Mouse (Mus musculus) cerebellum, adult 2 months (tissue): Measurements from ENCODE around the gene Usp44. TPM values are rescaled to one million over a fixed set of nuclear protein-coding genes. Genes with fewer than 3 reads are reported as not detected.

Experiments used
- DNase-seq, 2 experiments: peaks; one replicate each; pipeline ENCODE4 v3.0.0; 2021
- H3K27ac ChIP-seq: fragments of 200-500 bp; 2 replicates; pipeline ENCODE4 v1.5.1; 2012; ENCODE audit warnings: low read length, control low read depth, inconsistent platforms; ENCODE audit not compliant: insufficient read depth
- H3K27me3 ChIP-seq: fragments of 200-500 bp; 2 replicates; pipeline ENCODE4 v1.6.1; 2012; ENCODE audit warnings: inconsistent platforms, mild to moderate bottlenecking, low read length, moderate library complexity; ENCODE audit not compliant: control insufficient read depth, insufficient read depth
- H3K4me1 ChIP-seq: fragments of 200-500 bp; 2 replicates; pipeline ENCODE4 v1.6.1; 2011; ENCODE audit warnings: low read length; ENCODE audit not compliant: control insufficient read depth, insufficient read depth
- H3K4me3 ChIP-seq: fragments of 200-500 bp; replicated peaks from 2 replicates; pipeline ENCODE3; 2011; ENCODE audit warnings: mild to moderate bottlenecking, low read depth, low read length, control low read depth; ENCODE audit not compliant: insufficient read depth
- CTCF ChIP-seq: fragments of 200-500 bp; IDR thresholded peaks from 2 replicates; pipeline ENCODE4 v1.5.1; 2011; ENCODE audit warnings: low read depth, mild to moderate bottlenecking, control low read depth, low read length, moderate library complexity, borderline replicate concordance; ENCODE audit not compliant: insufficient read depth
- POLR2A ChIP-seq: fragments of 200-500 bp; IDR thresholded peaks from 2 replicates; pipeline ENCODE4 v1.6.1; 2011; ENCODE audit warnings: low read length, control low read depth, borderline replicate concordance; ENCODE audit not compliant: insufficient read depth
- WGBS: fragments of 180-500 bp; shearing (Covaris S2); methylation state at CpG from one replicate; pipeline ENCODE4 v1.1.7; 2018; 5-methylcytosine and 5-hydroxymethylcytosine counted together
- polyA plus RNA-seq: library from polyadenylated mRNA; depleted of rRNA; stranded (reverse); fragments of >200 nt; gene quantifications from 2 replicates; pipeline ENCODE4 v1.2.3, GENCODE M21; 2012; rRNA removed

Usp44 gene
- polyA plus RNA-seq, 1 experiment, result 0.05 TPM

DNA sequence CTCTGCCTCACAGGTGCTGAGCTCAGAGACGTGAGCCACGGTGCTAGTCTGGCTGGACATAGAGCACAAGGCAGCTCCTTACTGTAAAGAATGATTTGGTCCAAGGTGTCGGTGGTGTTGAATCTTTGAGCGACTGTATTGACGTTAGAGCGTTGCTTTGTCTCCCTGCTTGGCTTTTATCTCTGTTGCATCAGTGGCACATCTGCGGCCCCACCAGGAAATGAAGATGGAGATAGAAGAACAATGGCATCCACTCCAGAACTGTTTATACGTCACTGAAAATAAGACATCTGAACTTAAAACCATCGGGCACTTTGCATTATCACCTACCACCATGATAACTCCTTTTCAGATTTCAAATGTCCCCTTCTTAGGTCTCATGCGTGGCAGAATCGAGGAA lies 68.6 kb downstream of the Usp44 start:
- TF ChIP-seq POLR2A, result no peak
- TF ChIP-seq CTCF, result no peak
- no peak overlapping the region for H3K4me3 ChIP-seq
- 91% methylated on average over 11 of the region's 11 CpGs for WGBS
- no peak overlapping the region for H3K27ac ChIP-seq
- H3K4me1 ChIP-seq, result no peaks in the 10 kb centered on the region
- H3K27me3 ChIP-seq, result no peaks in the 10 kb centered on the region
- DNase-seq, result no peak

DNA sequence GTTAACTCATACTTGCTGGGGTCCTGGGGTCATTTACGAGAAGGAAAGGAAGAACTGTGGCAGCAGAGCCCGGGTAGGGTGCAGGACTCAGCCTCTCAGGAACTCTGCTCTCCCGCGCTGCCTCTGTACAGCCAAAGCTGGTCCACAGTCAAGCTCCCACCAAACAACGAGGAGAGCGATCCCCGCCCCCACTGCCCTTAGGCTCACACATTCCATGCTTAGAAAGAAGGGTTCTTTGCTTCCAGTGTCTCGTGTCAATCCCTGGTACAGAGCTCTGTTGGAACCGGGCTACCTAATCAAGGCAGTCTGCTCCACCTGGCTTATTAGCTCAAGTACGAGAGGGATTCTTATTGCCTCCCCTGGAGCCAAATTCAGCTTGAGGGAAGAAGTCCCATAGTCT lies 76.0 kb downstream of the Usp44 start:
- TF ChIP-seq CTCF (no peak), POLR2A (no peak)
- Histone ChIP-seq H3K27ac (no peak overlapping the region), H3K27me3 (no peaks in the 10 kb centered on the region), H3K4me1 (no peaks in the 10 kb centered on the region), H3K4me3 (no peak overlapping the region)
- DNase-seq, result no peak
- WGBS, result 70% methylated on average over 10 of the region's 10 CpGs

Other genes with a start within 250 kb of the Usp44 start
- 49.0 and 52.2 TPM in 2 replicates for gene Snrpf, start 241.8 kb upstream of the Usp44 start, polyA plus RNA-seq
- 14.6 and 17.3 TPM in 2 replicates for gene Ntn4, start 190.9 kb upstream of the Usp44 start, polyA plus RNA-seq
- gene Metap2, start 65.5 kb downstream of the Usp44 start, polyA plus RNA-seq, result 115 and 131 TPM in 2 replicates
- gene Vezt, start 204.3 kb downstream of the Usp44 start, polyA plus RNA-seq, result 25.7 and 26.8 TPM in 2 replicates
- gene Fgd6, start 204.4 kb downstream of the Usp44 start, polyA plus RNA-seq, result 5.4 and 6.0 TPM in 2 replicates